Mouse (Mus musculus) brain, embryonic 14.5 days (tissue): ENCODE results near the gene Flot2.

ENCODE experiments used
- CTCF ChIP-seq: fragments of 200-500 bp; IDR thresholded peaks from 2 replicates; pipeline ENCODE4 v1.5.1; 2012; ENCODE audit warnings: inconsistent platforms, mild to moderate bottlenecking, moderate library complexity, borderline replicate concordance; ENCODE audit not compliant: insufficient read depth, insufficient read length; ENCODE audit errors: extremely low read depth
- POLR2A ChIP-seq: fragments of 200-500 bp; IDR thresholded peaks from 2 replicates; pipeline ENCODE4 v1.6.1; 2012; ENCODE audit warnings: mild to moderate bottlenecking, inconsistent platforms, borderline replicate concordance; ENCODE audit not compliant: poor library complexity, insufficient read depth, insufficient read length, severe bottlenecking; ENCODE audit errors: extremely low read depth

DNA sequence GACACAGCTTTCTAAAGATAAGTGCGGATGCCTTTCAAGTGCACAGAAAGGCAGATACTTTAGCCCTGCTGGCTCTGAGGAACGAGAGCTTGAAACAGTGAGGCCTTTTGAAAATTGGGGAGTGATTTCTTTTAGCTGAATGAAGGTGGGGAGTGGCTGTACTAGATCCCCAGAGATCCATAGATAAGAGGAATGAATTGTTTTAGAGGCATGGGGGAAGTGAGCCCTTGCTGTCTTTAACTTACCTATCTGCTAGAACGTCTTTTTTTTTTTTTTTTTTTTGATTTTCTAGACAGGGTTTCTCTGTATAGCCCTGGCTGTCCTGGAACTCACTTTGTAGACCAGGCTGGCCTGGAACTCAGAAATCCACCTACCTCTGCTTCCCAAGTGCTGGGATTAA, 59.3 kb downstream of the Flot2 start:
- TF ChIP-seq POLR2A, result no peak
- no peak for TF ChIP-seq CTCF
